Mouse (Mus musculus) cortical plate, adult 2 months (tissue): ENCODE data around the gene Iqcd.

ENCODE experiments used
- CTCF ChIP-seq: fragments of 200-500 bp; IDR thresholded peaks from 2 replicates; pipeline ENCODE4 v1.5.1; 2011; ENCODE audit warnings: mild to moderate bottlenecking, control low read depth, low read length; ENCODE audit not compliant: insufficient read depth; ENCODE audit errors: extremely low read depth
- POLR2A ChIP-seq: fragments of 200-500 bp; IDR thresholded peaks from 2 replicates; pipeline ENCODE4 v1.6.1; 2011; ENCODE audit warnings: mild to moderate bottlenecking, low read length, control low read depth; ENCODE audit not compliant: insufficient read depth; ENCODE audit errors: extremely low read depth

DNA sequence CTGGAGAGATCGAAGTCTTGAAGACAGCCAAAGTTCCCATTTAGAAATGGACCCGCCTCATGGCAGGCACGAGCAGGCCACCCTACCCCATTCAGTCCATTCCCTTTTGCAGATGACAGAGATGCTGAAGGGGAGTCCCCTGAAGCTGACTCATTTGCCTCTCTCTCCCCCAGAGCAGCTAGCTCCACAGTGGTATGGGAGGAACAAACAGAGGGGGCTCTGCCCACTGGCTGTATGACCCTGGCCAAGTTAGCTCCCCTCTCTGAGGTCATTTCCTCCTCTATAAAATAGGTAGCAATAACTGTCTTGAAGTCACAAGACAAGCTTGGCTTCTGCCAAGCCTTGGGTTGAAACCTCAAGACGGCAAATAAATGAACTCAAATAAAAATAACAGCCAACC lies 5.3 kb upstream of the Iqcd start:
- TF ChIP-seq POLR2A, result no peak
- no peak for TF ChIP-seq CTCF
